Mouse (Mus musculus) spleen, adult 2 months (tissue): Measurements from ENCODE around the gene Gm20388. TPM values are rescaled to one million over a fixed set of nuclear protein-coding genes. Genes with fewer than 3 reads are reported as not detected.

Source experiments
- DNase-seq, 2 experiments: peaks; one replicate each; pipeline versions ENCODE4 v3.0.0 to v3.0.0-alpha.2; 2012 to 2021; ENCODE audit warnings: low spot score in 2 of 2, low read depth in 1 of 2
- H3K27ac ChIP-seq: fragments of 200-500 bp; 2 replicates; pipeline ENCODE4 v1.5.1; 2012; ENCODE audit warnings: low read length, inconsistent platforms; ENCODE audit not compliant: insufficient read depth
- H3K27me3 ChIP-seq: fragments of 200-500 bp; 2 replicates; pipeline ENCODE4 v1.6.1; 2012; ENCODE audit warnings: mild to moderate bottlenecking, moderate library complexity, low read length, inconsistent platforms; ENCODE audit not compliant: control insufficient read depth, insufficient read depth
- H3K36me3 ChIP-seq: fragments of 200-500 bp; 2 replicates; pipeline ENCODE4 v1.6.1; 2012; ENCODE audit warnings: mild to moderate bottlenecking, low read length, inconsistent platforms; ENCODE audit not compliant: control insufficient read depth, insufficient read depth
- H3K4me1 ChIP-seq: fragments of 200-500 bp; 2 replicates; pipeline ENCODE4 v1.6.1; 2011; ENCODE audit warnings: inconsistent platforms; ENCODE audit not compliant: control insufficient read depth, insufficient read depth, insufficient read length
- H3K4me3 ChIP-seq: fragments of 200-500 bp; 2 replicates; pipeline ENCODE4 v1.5.1; 2011; ENCODE audit warnings: mild to moderate bottlenecking, inconsistent platforms; ENCODE audit not compliant: insufficient read depth, insufficient read length; ENCODE audit errors: extremely low read depth
- CTCF ChIP-seq: fragments of 200-500 bp; IDR thresholded peaks from 2 replicates; pipeline ENCODE4 v1.5.1; 2011; ENCODE audit warnings: mild to moderate bottlenecking, inconsistent platforms; ENCODE audit not compliant: insufficient read depth, insufficient read length, insufficient replicate concordance; ENCODE audit errors: extremely low read depth
- POLR2A ChIP-seq: fragments of 200-500 bp; IDR thresholded peaks from 2 replicates; pipeline ENCODE4 v1.6.1; 2011; ENCODE audit warnings: low read depth, low read length, inconsistent platforms
- WGBS: fragments of 180-500 bp; shearing (Covaris S2); methylation state at CpG from one replicate; pipeline ENCODE4 v1.1.7; 2018; 5-methylcytosine and 5-hydroxymethylcytosine counted together
- polyA plus RNA-seq: library from polyadenylated mRNA; depleted of rRNA; stranded (reverse); fragments of >200 nt; gene quantifications from 2 replicates; pipeline ENCODE4 v1.2.3, GENCODE M21; 2012

The Gm20388 gene
- polyA plus RNA-seq, 1 experiment, result 26.1 TPM

DNA sequence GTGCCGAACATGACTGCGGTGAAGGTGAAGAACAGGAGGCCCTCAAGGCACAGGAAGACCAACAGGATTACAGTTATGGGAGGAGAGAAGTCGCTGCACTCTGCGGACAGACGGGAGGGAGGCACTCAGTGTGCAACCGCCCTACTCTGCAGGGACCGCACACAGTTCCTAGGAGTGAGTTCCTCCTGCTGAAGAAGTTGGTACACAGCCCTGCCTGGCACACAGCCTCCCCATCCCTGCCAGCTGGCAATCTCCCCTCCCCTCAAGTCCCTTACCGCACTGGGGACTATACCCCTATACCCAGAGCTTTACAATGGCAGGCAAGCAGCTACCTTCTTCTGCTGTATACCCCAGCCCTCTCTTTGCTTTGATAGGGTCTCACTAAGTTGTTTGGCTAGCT is 172.6 kb downstream of the Gm20388 start:
- Histone ChIP-seq H3K36me3 (peaks cover 51% of the 10 kb centered on the region), H3K27ac (no peak overlapping the region), H3K4me1 (no peaks in the 10 kb centered on the region; the same call in 1 of the 2 replicates), H3K4me3 (no peak overlapping the region), H3K27me3 (no peaks in the 10 kb centered on the region)
- no peak for DNase-seq
- WGBS, result 91% methylated on average over 8 of the region's 8 CpGs
- TF ChIP-seq POLR2A (no peak), CTCF (no peak)

DNA sequence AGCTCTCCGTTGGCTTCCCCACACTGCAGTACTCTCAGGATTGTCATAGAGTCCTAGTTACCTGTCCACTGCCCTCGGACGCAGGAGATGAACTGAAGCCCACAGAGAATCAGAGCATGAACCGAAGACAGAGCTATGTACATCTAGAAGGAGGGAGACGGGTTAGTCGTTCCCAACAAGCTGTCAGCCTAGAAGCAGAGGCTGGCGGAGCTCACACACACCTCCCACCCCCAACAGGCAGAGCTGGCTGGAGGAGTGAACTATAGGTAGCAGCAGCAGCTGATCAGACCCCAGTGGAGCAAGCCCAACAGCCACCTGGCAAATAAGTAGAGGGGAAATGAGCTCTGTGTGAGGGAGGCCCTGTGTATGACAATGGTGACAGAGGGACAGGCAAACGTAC is 174.1 kb downstream of the Gm20388 start:
- Histone ChIP-seq H3K27ac (no peak overlapping the region), H3K36me3 (peaks cover 54% of the 10 kb centered on the region), H3K4me1 (no peaks in the 10 kb centered on the region; the same call in 1 of the 2 replicates), H3K27me3 (no peaks in the 10 kb centered on the region), H3K4me3 (no peak overlapping the region)
- WGBS, result 93% methylated on average over 8 of the region's 8 CpGs
- TF ChIP-seq POLR2A (no peak), CTCF (no peak)
- no peak for DNase-seq

DNA sequence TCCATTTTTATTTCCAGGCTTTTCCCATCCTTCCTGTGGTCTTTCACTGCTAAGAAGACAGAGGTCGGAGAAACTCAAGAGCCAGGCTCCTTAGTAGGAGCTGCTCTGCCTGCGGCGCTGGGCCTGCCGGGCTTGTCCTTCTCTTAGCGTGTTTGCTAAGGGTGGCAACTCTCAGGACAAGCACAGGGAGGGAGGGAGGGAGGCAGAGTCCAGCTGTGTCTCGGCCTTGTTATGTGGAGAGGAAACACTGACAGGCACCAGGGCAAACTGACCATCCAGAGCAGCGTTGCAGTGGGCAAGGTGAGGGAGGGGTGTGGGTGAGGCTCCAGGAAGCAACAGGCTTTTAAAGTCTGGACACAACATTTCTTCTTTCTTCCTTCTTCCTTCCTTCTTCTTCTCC is 178.9 kb downstream of the Gm20388 start:
- TF ChIP-seq CTCF (no peak), POLR2A (no peak)
- H3K27me3 ChIP-seq, result no peaks in the 10 kb centered on the region
- 93% methylated on average over 7 of the region's 7 CpGs for WGBS
- H3K4me1 ChIP-seq, result no peaks in the 10 kb centered on the region
- no peak overlapping the region for H3K27ac ChIP-seq
- no peak for DNase-seq
- peaks cover 48% of the 10 kb centered on the region for H3K36me3 ChIP-seq
- no peak overlapping the region for H3K4me3 ChIP-seq

DNA sequence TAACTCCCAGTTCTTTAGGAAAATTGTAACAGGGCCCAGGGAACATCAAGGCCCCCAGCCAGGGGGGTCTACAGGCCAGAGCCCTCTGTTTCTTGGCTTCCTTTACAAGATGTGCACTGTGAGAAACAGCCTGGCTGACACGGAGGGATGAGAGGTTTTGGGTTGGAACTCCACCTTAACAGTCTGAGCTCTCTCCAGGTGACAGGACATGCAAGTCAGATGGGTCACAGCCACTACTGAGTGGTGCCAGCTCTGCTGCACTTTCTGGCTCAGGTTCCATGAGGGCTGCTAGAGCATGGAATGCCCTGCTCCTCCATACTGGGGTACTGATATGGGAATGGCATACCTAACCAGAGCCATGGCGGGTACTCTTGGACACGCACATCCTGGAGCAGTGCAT is 180.4 kb downstream of the Gm20388 start:
- Histone ChIP-seq H3K27me3 (no peaks in the 10 kb centered on the region), H3K27ac (no peak overlapping the region), H3K4me1 (no peaks in the 10 kb centered on the region), H3K36me3 (peaks cover 33% of the 10 kb centered on the region), H3K4me3 (no peak overlapping the region)
- TF ChIP-seq CTCF (no peak), POLR2A (no peak)
- 90% methylated on average over 3 of the region's 3 CpGs for WGBS
- DNase-seq, result no peak

DNA sequence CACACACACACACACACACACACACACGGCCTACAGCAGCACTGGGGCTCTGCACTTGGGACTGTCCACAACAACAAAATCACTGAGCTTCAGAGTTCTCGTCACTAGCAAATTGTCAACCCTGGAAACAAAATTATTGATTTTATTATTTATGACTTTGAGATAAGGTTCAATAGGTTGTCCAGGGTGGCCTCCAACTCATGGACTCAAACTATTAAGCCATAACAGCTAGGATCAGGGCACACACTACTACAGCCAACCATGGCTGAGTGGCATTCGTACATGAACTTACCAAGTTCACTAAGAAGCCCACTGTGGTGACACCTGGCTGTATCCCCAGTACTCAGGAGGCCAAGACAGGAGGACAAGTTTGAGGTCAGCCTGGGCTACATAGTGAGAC is 182.5 kb downstream of the Gm20388 start:
- peaks cover 15% of the 10 kb centered on the region for H3K36me3 ChIP-seq
- no peaks in the 10 kb centered on the region for H3K27me3 ChIP-seq
- WGBS, result 97% methylated on average over 3 of the region's 3 CpGs
- no peak for DNase-seq
- no peak overlapping the region for H3K4me3 ChIP-seq
- no peak for TF ChIP-seq POLR2A
- TF ChIP-seq CTCF, result no peak
- H3K4me1 ChIP-seq, result no peaks in the 10 kb centered on the region
- no peak overlapping the region for H3K27ac ChIP-seq

DNA sequence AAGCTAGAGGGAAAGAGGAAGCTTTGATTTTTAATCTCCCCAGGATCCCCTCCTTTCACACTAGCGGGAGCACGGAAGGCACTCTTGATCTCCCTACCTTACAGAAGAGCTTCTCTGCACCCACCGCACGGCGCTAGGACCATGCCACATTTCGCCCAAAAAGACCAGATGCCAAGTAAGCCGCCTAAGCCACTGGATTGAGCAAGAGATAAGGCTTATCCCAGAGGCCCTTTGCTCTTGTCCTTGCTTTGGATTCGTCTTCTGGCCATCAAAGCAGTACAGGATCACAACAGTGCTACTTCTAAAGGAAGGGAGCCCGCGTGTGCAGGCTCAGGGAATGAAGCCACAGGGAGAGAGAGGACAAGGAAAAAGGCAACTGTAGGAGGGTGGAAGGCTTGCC is 184.2 kb downstream of the Gm20388 start:
- H3K4me1 ChIP-seq, result no peaks in the 10 kb centered on the region
- no peak for DNase-seq
- H3K4me3 ChIP-seq, result no peak overlapping the region
- no peak for TF ChIP-seq CTCF
- H3K27ac ChIP-seq, result no peak overlapping the region
- WGBS, result 89% methylated on average over 10 of the region's 10 CpGs
- no peaks in the 10 kb centered on the region for H3K27me3 ChIP-seq
- peaks cover 12% of the 10 kb centered on the region for H3K36me3 ChIP-seq

DNA sequence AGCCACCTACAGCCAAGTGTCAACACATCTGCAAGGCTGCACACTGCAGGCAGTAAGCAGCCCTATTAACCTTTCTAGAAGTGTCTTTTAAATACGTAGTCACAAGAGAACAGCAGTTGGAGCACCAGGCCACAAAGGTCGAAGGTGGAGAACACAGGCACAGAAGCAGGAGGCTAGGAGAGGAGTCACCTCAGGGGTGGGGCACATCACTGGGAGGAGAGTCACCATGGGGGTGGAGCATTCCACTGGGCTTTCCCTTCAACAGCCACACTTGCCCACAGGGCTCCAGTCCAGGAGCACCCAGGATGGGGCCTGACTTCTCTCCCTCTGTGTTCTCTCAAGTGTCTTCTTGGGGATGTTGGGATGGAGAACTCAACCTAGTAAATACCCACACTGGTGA is 185.8 kb downstream of the Gm20388 start:
- peaks cover 10% of the 10 kb centered on the region for H3K36me3 ChIP-seq
- no peaks in the 10 kb centered on the region for H3K4me1 ChIP-seq
- DNase-seq, result no peak
- no peak for TF ChIP-seq CTCF
- TF ChIP-seq POLR2A, result no peak
- no peak overlapping the region for H3K4me3 ChIP-seq
- no peaks in the 10 kb centered on the region for H3K27me3 ChIP-seq
- 76% methylated on average over 2 of the region's 2 CpGs for WGBS
- H3K27ac ChIP-seq, result no peak overlapping the region

DNA sequence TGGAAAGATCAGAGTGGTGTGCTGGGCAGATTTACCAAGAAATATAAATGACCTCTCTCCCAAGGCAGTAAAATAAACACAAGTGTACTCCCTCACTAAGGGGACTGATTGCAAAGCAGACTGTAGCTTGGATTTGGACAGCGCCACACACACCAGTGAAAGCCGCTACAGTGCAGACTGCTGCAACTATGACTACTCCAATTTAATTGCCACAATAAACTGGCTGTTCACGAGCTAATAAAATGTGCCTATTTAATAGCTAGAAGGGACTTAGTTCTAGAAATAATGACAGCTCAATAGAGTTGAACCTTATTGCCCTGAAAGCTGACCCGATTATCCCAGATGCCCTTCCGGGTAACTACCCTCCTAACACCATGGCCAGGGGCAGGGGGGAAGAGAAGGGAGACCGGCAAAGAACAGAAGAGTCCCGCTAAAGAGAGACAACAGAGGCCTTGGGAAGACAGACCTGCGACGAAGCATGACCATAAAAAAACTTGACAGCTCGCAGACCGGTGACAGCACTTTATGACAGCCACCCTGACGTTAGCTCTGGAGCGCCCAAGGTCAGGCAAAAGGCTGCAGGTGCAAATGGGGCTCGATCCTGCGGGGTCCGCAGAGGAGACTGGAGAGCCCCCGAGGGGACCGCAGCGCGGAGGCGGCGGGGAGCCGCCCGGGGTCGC is 189.9 kb downstream of the Gm20388 start:
- peak overlapping the region; percentile 96 for H3K4me3 ChIP-seq
- no peaks in the 10 kb centered on the region for H3K36me3 ChIP-seq
- no peak for DNase-seq
- WGBS, result 5% methylated on average over 25 of the region's 25 CpGs
- H3K27ac ChIP-seq, result peak overlapping the region; percentile 95; the same call in 1 of the 2 replicates
- H3K4me1 ChIP-seq, result peaks cover 9% of the 10 kb centered on the region; the same call in 1 of the 2 replicates
- TF ChIP-seq CTCF, result no peak
- no peak for TF ChIP-seq POLR2A
- H3K27me3 ChIP-seq, result no peaks in the 10 kb centered on the region
